Mouse (Mus musculus) ovary, adult 18-20 months (tissue): Measurements from ENCODE around the gene Cbwd1.

Source experiments
- DNase-seq: peaks from one replicate; pipeline ENCODE4 v3.0.0; 2022; ENCODE audit warnings: low spot score, mixed read lengths

Gene Cbwd1

GRCm38 (mm10) chr19:24961172-24961962 lies at the start of gene Cbwd1:
Cbwd1 (minus strand) TSS chr19:24961610.
- peak; percentile 96 for DNase-seq

- no peak for DNase-seq
Measured at GRCm38 (mm10) chr19:25008509-25008908, 47.1 kb upstream of the Cbwd1 start.

- no peak for DNase-seq
Measured at GRCm38 (mm10) chr19:25006686-25007085, 45.3 kb upstream of the Cbwd1 start.

GRCm38 (mm10) chr19:25003810-25004209 lies 42.4 kb upstream of the Cbwd1 start:
- DNase-seq = no peak

- DNase-seq = no peak
Measured at GRCm38 (mm10) chr19:25002828-25003227, 41.4 kb upstream of the Cbwd1 start.

- no peak for DNase-seq
Measured at GRCm38 (mm10) chr19:25002032-25002431, 40.6 kb upstream of the Cbwd1 start.

GRCm38 (mm10) chr19:25000153-25000552 lies 38.7 kb upstream of the Cbwd1 start:
- DNase-seq = peak; percentile 40

- peak; percentile 56 for DNase-seq
Measured at GRCm38 (mm10) chr19:24999201-24999886, 37.9 kb upstream of the Cbwd1 start, which contains the start of gene Dock8. Dock8 (plus strand) TSS chr19:24999534.

- no peak for DNase-seq
Measured at GRCm38 (mm10) chr19:24998561-24998960, 37.2 kb upstream of the Cbwd1 start.

- no peak for DNase-seq
Measured at GRCm38 (mm10) chr19:24996815-24997704, 35.6 kb upstream of the Cbwd1 start.

GRCm38 (mm10) chr19:24994900-24995299 lies 33.5 kb upstream of the Cbwd1 start:
- DNase-seq = no peak

GRCm38 (mm10) chr19:24993526-24993925 lies 32.1 kb upstream of the Cbwd1 start:
- no peak for DNase-seq

- DNase-seq = no peak
Measured at GRCm38 (mm10) chr19:24990138-24990822, 28.9 kb upstream of the Cbwd1 start.

- no peak for DNase-seq
Measured at GRCm38 (mm10) chr19:24988831-24989230, 27.4 kb upstream of the Cbwd1 start.

- no peak for DNase-seq
Measured at GRCm38 (mm10) chr19:24987355-24987754, 25.9 kb upstream of the Cbwd1 start.

GRCm38 (mm10) chr19:24985045-24985444 lies 23.6 kb upstream of the Cbwd1 start:
- no peak for DNase-seq

GRCm38 (mm10) chr19:24983857-24984498 lies 22.6 kb upstream of the Cbwd1 start:
- DNase-seq = no peak

- DNase-seq = no peak
Measured at GRCm38 (mm10) chr19:24983050-24983449, 21.6 kb upstream of the Cbwd1 start.

- no peak for DNase-seq
Measured at GRCm38 (mm10) chr19:24981294-24981693, 19.9 kb upstream of the Cbwd1 start.

- no peak for DNase-seq
Measured at GRCm38 (mm10) chr19:24978852-24979842, 17.7 kb upstream of the Cbwd1 start.
